Mouse (Mus musculus) CH12.LX (cell line): ENCODE data around the gene Skint9.

Experiments used
- CTCF ChIP-seq, 2 experiments: IDR thresholded peaks in 1 of 2; conservative IDR thresholded peaks in 1 of 2; 2 replicates each; pipeline ENCODE4 v1.5.1; 2011 to 2012; ENCODE audit warnings: low read depth in 2 of 2, low read length in 2 of 2, improper control_type of control experiment in 1 of 2, inconsistent platforms in 1 of 2, mild to moderate bottlenecking in 1 of 2, moderate library complexity in 1 of 2
- EP300 ChIP-seq: IDR thresholded peaks from 2 replicates; pipeline ENCODE4 v1.6.1; 2011; ENCODE audit warnings: low read length, improper control_type of control experiment
- ETS1 ChIP-seq: conservative IDR thresholded peaks from 2 replicates; pipeline ENCODE4 v1.6.1; 2012; ENCODE audit warnings: low read depth, mild to moderate bottlenecking, inconsistent platforms, low read length, improper control_type of control experiment, moderate library complexity
- HCFC1 ChIP-seq: IDR thresholded peaks from 2 replicates; pipeline ENCODE4 v1.6.1; 2012; ENCODE audit warnings: low read depth, mild to moderate bottlenecking, inconsistent platforms, low read length, improper control_type of control experiment
- KAT2A ChIP-seq: IDR thresholded peaks from 2 replicates; pipeline ENCODE4 v1.6.1; 2012; ENCODE audit warnings: low read length, improper control_type of control experiment, inconsistent platforms; ENCODE audit not compliant: insufficient replicate concordance
- MXI1 ChIP-seq: IDR thresholded peaks from 2 replicates; pipeline ENCODE4 v1.6.1; 2011; ENCODE audit warnings: mild to moderate bottlenecking, low read depth, low read length, improper control_type of control experiment
- POLR2A ChIP-seq: IDR thresholded peaks from 2 replicates; pipeline ENCODE4 v1.6.1; 2011; ENCODE audit warnings: low read depth, mild to moderate bottlenecking, improper control_type of control experiment, low read length
- POLR2AphosphoS2 ChIP-seq: IDR thresholded peaks from 2 replicates; pipeline ENCODE4 v1.6.1; 2011; ENCODE audit warnings: low read depth, low read length, improper control_type of control experiment
- RCOR1 ChIP-seq: conservative IDR thresholded peaks from 2 replicates; pipeline ENCODE4 v1.6.1; 2012; ENCODE audit warnings: low read depth, mild to moderate bottlenecking, inconsistent platforms, low read length, improper control_type of control experiment
- USF2 ChIP-seq: conservative IDR thresholded peaks from 2 replicates; pipeline ENCODE4 v1.6.1; 2011; ENCODE audit warnings: low read depth, low read length, improper control_type of control experiment
- ZC3H11A ChIP-seq: IDR thresholded peaks from 2 replicates; pipeline ENCODE4 v1.6.1; 2012; ENCODE audit warnings: low read depth, mild to moderate bottlenecking, inconsistent platforms, low read length, improper control_type of control experiment
- ZMIZ1 ChIP-seq: IDR thresholded peaks from 2 replicates; pipeline ENCODE4 v1.6.1; 2012; ENCODE audit warnings: low read depth, mild to moderate bottlenecking, inconsistent platforms, low read length, improper control_type of control experiment
- ZNF384 ChIP-seq: IDR thresholded peaks from 2 replicates; pipeline ENCODE4 v1.6.1; 2012; ENCODE audit warnings: low read depth, low read length, improper control_type of control experiment, inconsistent platforms

DNA sequence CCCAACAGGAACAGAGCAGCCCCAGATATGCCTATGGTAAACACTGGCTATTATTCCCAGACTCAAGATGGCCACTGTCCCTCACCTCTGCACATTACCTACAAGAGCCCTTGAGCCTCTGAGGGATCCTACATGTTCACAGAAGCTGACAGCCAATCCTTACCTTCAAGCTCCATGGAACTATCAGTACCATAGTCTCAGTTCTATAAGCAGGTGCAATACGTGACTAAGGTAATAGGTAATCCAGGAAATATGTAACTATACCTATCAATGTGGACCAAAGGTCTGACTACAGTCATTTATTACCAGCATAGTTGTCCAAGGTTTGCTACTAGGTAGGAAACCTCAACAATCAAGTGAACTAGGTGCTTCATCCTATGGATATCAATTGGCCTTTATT, 1.1 kb downstream of the Skint9 start:
- TF ChIP-seq EP300 (no peak), CTCF (conservative IDR thresholded peaks at IDR 0.05 in 1 of 2, IDR thresholded peaks at IDR 0.05 in 1 of 2; ENCODE audit: low read depth in 2 of 2, low read length in 2 of 2) (no peak), ZMIZ1 (no peak), HCFC1 (no peak), RCOR1 (no peak), ETS1 (no peak), POLR2AphosphoS2 (no peak), KAT2A (no peak), POLR2A (no peak), ZNF384 (no peak), USF2 (no peak), ZC3H11A (no peak), MXI1 (no peak)
